Mouse (Mus musculus) lung, embryonic 15.5 days (tissue): ENCODE data around the gene Smc3. TPM values are rescaled to one million over a fixed set of nuclear protein-coding genes. Genes with fewer than 3 reads are reported as not detected.

Source experiments
- ATAC-seq: fragments of 200-750 bp; cut with Nextera tagmentation; 2 replicates; pipeline ENCODE4 v1.8.0; 2017; ENCODE audit warnings: moderate number of reproducible peaks, borderline replicate concordance; ENCODE audit not compliant: low FRiP score, low TSS enrichment; ENCODE audit errors: extremely low read depth
- H3K27ac ChIP-seq: fragments of 300-500 bp; sonication (generic); 2 replicates; pipeline ENCODE4 v1.5.1; 2015; ENCODE audit warnings: moderate library complexity, mild to moderate bottlenecking, inconsistent platforms
- H3K27me3 ChIP-seq: fragments of 300-500 bp; sonication (generic); 2 replicates; pipeline ENCODE4 v1.6.1; 2015; ENCODE audit warnings: inconsistent platforms
- H3K36me3 ChIP-seq: fragments of 300-500 bp; sonication (generic); 2 replicates; pipeline ENCODE4 v1.6.1; 2015; ENCODE audit warnings: inconsistent platforms
- H3K4me1 ChIP-seq: fragments of 300-500 bp; sonication (generic); 2 replicates; pipeline ENCODE4 v1.6.1; 2015; ENCODE audit warnings: inconsistent platforms
- H3K4me2 ChIP-seq: fragments of 300-500 bp; sonication (generic); 2 replicates; pipeline ENCODE4 v1.6.1; 2015; ENCODE audit warnings: inconsistent platforms, mild to moderate bottlenecking, moderate library complexity
- H3K4me3 ChIP-seq: fragments of 300-500 bp; sonication (generic); 2 replicates; pipeline ENCODE4 v1.5.1; 2015; ENCODE audit warnings: mild to moderate bottlenecking, inconsistent platforms
- H3K9ac ChIP-seq: fragments of 300-500 bp; sonication (generic); 2 replicates; pipeline ENCODE4 v1.6.1; 2015; ENCODE audit warnings: inconsistent platforms
- H3K9me3 ChIP-seq: fragments of 300-500 bp; sonication (generic); 2 replicates; pipeline ENCODE4 v1.6.1; 2016; ENCODE audit warnings: inconsistent platforms
- WGBS: fragments of 180-500 bp; shearing (Covaris S2); methylation state at CpG from one replicate; pipeline ENCODE4 v1.1.7; 2015; 5-methylcytosine and 5-hydroxymethylcytosine counted together
- polyA plus RNA-seq: library from polyadenylated mRNA; unstranded; fragments of >200 nt; fragmentation: Nextera tagmentation; extraction: Ambion mirVana; gene quantifications from 2 replicates; pipeline ENCODE4 v1.2.1, GENCODE M21; 2015

The Smc3 gene
- 68.1 and 72.2 TPM in 2 replicates for polyA plus RNA-seq

DNA sequence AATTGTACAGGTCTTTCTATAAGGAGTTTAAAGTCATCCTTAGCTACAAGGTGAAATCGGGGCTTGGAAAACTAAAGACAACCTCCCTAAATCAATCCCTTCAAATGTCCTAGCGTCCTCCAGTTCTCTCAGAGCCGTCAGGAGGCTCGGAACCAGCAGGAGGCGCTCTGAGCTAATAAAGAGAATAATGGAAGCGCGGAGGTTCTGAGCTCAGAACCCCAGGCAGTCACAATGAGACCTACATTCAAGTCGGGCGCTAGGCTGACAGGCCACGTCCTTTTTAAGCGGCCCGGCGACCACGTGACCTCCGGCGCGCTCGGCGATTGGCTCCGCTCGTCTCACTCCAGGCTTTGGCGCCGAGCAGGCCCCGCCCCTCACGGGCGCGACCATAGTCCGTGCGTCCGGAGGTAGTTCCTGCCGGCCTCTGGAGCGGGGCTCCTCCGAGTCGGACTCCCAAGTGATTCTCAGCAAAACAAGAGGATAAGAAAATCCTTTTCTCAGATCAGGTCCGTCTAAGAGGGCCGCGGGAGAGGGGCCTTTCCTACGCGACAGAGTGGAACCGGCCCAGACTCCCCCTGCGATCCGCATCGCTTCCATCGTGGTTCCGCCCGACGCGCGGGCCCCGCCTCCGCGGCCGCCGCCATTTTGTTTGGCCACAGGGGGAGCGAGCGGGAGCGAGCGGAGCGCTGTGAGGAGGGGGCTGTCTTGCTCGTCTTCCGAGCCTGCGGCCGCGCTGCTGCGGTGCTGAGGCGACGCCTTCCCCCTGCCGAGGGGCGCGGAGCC, at the start of gene Smc3:
Gene Smc3 (plus strand): TSS at position 642 of the 783 bp plus-strand sequence.
- Histone ChIP-seq H3K27me3 (no peaks in the 10 kb centered on the region), H3K9ac (peak within 1 kb of the TSS; percentile 91), H3K9me3 (no peaks in the 10 kb centered on the region), H3K27ac (peak within 1 kb of the TSS; percentile 93), H3K36me3 (peaks cover 6% of the 10 kb centered on the region), H3K4me3 (peak within 1 kb of the TSS; percentile 76), H3K4me1 (peaks cover 19% of the 10 kb centered on the region), H3K4me2 (peak within 1 kb of the TSS; percentile 77)
- ATAC-seq: peak; percentile 97
- under 1% methylated on average over 70 of the region's 70 CpGs for WGBS

DNA sequence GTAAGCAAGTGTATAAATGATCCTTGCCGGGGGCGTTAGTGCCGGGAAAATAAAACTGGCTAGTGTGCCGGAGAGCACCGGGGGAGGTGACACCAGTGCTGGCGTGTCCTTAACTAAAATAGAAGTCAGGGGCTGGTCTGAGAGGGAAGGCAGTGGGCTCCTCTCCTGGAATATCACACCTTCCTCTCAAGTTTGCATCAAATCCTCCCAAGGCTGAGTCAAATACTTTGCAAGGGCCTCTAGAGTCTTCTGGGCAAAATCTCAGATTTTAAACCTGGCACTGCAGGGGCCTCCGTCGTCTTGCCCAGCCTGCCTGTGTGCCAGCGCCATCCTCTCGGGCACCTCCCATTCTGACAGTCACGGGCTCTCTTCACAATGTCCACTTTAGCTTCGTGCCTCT, 49.2 kb upstream of the Smc3 start:
- 55% methylated on average over 12 of the region's 12 CpGs for WGBS
- Histone ChIP-seq H3K27ac (no peak overlapping the region), H3K4me2 (no peak overlapping the region), H3K4me3 (no peak overlapping the region), H3K27me3 (no peaks in the 10 kb centered on the region), H3K4me1 (peaks cover 9% of the 10 kb centered on the region; the same call in 1 of the 2 replicates), H3K9me3 (no peaks in the 10 kb centered on the region), H3K36me3 (no peaks in the 10 kb centered on the region), H3K9ac (no peak overlapping the region)
- ATAC-seq: no peak

DNA sequence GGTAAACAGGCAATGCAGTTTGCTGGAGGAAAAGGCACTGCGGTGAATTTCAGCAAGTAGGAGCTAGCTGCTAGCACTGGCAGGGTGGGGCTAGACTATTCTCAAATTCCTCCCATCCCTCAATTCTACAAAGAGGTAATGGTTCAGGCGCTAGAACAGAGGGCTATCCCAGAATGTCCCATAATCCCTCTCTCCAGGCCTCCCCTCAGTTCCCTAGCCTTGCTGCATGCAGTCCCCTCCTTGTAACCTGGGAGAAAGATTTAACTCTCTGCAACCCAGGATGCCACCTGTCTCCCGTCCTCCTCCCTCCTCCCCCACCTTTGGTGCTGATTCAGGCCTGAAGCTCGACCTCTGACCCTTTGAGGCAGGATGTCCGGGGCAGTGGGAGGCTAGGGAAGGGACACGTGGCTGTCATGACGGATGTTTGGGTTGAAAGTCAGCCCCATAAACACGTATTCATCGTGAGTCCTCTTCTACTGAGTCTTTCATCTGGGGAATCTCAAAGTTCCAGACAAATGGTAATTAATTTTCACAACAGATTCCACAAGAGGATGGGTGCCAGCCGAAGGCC, 47.9 kb upstream of the Smc3 start:
- Histone ChIP-seq H3K36me3 (no peaks in the 10 kb centered on the region), H3K9ac (no peak overlapping the region), H3K4me1 (peaks cover 12% of the 10 kb centered on the region), H3K4me2 (no peak overlapping the region), H3K9me3 (no peaks in the 10 kb centered on the region), H3K27ac (no peak overlapping the region), H3K4me3 (no peak overlapping the region), H3K27me3 (no peaks in the 10 kb centered on the region)
- ATAC-seq: no peak
- 30% methylated on average over 10 of the region's 10 CpGs for WGBS

DNA sequence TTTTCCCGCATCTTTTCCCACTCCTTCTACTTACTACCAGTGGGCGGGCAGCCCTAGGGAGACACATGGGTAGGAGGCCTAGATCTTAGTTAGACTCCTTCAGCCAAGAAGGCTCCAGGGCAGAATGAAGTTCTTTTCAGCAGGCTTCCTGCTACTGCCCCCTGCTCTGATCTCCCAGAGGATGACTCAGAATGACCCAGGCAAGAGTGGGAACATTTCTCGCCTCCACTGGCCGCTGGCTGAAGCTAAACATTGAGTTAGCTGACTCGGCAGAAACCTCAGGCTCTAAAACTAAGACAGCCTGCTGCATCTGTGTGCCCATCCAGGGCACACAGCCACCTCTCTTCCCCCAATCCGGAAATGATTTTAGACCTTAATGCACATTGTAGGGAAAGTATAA, 47.4 kb upstream of the Smc3 start:
- Histone ChIP-seq H3K36me3 (no peaks in the 10 kb centered on the region), H3K4me1 (peaks cover 15% of the 10 kb centered on the region), H3K27ac (no peak overlapping the region), H3K27me3 (no peaks in the 10 kb centered on the region), H3K4me2 (no peak overlapping the region), H3K4me3 (no peak overlapping the region), H3K9me3 (no peaks in the 10 kb centered on the region), H3K9ac (no peak overlapping the region)
- WGBS: 35% methylated on average over 6 of the region's 6 CpGs
- ATAC-seq: no peak

DNA sequence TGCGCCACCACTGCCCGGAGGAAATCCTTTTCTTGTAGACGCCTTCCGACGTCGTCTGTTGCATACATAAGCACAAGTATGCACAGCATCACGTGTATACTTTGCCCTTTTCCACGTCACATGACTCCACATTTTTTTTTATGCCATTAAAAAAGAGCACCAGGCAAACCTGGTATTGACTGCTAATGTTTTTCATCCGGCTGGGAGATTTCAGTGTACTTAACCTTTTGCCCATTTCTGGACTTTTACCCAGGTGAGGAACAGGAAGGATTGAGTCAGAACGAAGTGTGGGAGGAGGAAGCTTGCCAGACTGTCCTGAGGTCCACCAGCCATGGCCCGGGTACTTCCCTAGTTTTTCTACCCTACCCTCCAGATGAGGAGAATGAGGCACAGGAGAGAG, 45.8 kb upstream of the Smc3 start:
- no peaks in the 10 kb centered on the region for H3K27me3 ChIP-seq
- 80% methylated on average over 11 of the region's 11 CpGs for WGBS
- ATAC-seq: no peak
- H3K4me2 ChIP-seq: no peak overlapping the region
- H3K27ac ChIP-seq: no peak overlapping the region
- no peak overlapping the region for H3K4me3 ChIP-seq
- H3K9ac ChIP-seq: no peak overlapping the region
- no peaks in the 10 kb centered on the region for H3K9me3 ChIP-seq
- H3K36me3 ChIP-seq: no peaks in the 10 kb centered on the region
- H3K4me1 ChIP-seq: peaks cover 15% of the 10 kb centered on the region

DNA sequence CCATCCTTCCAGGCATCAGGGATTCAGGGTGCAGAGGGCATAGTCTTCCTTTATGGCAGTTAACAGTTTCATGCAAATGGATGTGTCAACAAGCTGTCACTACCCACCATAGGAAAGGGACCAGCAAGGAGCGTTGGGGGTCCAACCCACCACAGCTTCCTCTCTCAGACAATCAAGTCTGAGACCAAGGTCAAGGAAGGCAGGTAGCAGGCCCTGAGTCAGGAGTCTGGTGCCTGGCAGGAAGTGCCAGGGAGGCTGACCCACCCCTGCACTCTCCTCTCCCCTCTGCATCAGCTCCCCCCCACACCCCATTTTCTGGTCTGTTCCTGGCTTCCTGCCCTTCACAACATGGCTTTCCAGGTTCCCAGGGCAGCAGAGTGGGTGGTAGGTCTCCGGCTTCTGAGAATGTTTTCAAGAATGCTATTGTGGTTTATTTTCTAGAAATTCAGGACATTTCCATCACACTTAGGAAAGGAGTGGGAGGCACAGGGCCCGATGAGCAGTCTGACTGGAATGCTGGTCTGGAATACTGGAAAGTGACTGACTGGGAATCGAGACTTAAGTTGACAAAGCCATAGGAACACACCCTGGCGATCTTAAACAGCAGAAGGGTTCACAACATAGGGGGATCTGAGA, 45.1 kb upstream of the Smc3 start:
- H3K4me2 ChIP-seq: no peak overlapping the region
- H3K36me3 ChIP-seq: no peaks in the 10 kb centered on the region
- H3K9me3 ChIP-seq: no peaks in the 10 kb centered on the region
- no peak for ATAC-seq
- no peaks in the 10 kb centered on the region for H3K27me3 ChIP-seq
- 57% methylated on average over 5 of the region's 5 CpGs for WGBS
- no peak overlapping the region for H3K27ac ChIP-seq
- H3K4me1 ChIP-seq: peaks cover 15% of the 10 kb centered on the region
- no peak overlapping the region for H3K9ac ChIP-seq
- no peak overlapping the region for H3K4me3 ChIP-seq

DNA sequence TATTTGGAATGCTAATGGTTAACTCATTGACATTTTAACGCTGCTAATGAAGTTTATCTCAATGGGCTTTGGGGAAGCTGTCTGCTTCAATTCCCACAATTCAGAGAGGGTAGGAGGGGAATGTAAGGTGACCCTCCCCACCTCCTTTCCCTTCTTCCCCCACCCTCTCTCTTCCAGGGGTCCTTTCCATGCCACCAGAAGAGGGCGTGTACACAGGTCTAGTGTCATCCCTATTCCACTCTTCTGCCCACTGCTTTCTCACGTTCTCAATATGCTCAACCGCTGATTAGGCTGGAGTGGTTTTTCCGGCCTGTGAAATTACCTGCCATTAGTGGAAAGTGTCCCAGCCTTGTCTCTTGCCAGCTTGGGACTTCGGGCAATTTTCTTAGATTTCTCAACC, 43.4 kb upstream of the Smc3 start:
- Histone ChIP-seq H3K36me3 (no peaks in the 10 kb centered on the region), H3K4me3 (peak overlapping the region; percentile 13; the same call in 1 of the 2 replicates), H3K4me2 (peak overlapping the region; percentile 47), H3K9ac (no peak overlapping the region), H3K9me3 (no peaks in the 10 kb centered on the region), H3K4me1 (peaks cover 15% of the 10 kb centered on the region), H3K27me3 (no peaks in the 10 kb centered on the region), H3K27ac (no peak overlapping the region)
- 24% methylated on average over 6 of the region's 6 CpGs for WGBS
- no peak for ATAC-seq

DNA sequence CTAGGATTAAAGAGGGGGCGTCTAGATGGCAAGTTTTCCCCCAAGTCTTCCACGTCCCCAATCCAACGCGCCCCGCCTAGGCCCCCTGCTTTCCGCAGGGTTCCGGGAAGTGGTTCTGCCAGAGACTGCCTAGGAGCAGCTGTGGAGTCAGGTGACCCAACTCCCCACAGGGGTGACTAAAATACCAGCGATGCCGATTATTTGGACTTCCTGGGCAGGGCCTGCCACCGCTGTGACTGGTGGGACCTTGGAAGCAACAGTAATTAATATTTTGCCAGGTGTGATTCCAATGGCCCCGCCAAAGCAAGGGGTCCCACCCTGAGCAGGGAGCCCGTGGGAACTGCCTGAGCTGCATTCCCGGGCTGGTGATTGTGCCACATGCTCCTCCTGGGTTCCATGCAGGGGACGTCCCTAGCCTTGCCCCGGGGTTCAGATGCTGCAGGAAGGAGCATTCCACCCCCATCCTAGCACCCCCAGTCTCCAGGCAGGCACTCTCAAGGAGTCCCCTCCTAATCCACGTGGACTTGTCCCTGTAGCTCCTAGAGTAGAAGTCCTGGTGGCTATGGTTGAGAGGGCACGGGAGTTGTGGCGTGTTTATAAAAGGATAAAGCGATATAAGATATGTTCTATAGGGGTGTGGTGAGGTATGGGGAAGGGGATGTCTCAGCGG, 42.8 kb upstream of the Smc3 start:
- ATAC-seq: peak; percentile 64; the same call in 1 of the 2 replicates
- 26% methylated on average over 20 of the region's 20 CpGs for WGBS
- Histone ChIP-seq H3K4me3 (peak overlapping the region; percentile 13; the same call in 1 of the 2 replicates), H3K36me3 (no peaks in the 10 kb centered on the region), H3K4me1 (peaks cover 12% of the 10 kb centered on the region), H3K9ac (no peak overlapping the region), H3K27me3 (no peaks in the 10 kb centered on the region), H3K27ac (no peak overlapping the region), H3K9me3 (no peaks in the 10 kb centered on the region), H3K4me2 (peak overlapping the region; percentile 47)

DNA sequence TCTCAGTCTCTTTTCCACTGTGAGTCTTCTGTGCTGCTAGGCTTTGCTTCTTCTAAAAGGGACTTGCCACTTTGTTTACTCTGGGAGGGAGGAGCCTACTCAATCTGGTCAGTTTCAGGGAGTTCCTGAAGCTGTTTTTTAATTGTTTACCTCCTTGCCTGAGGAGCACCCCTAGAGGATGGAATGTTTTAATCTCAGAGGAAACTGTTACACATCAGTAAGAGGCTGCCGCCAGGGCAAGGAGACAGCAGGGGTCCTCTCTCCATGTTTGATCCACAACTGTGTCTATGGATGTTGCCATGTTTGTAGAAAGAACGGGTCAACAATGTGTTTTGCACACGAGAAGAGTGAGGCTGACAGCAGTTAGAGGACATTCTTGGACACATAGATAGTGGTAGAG, 39.8 kb upstream of the Smc3 start:
- Histone ChIP-seq H3K4me3 (no peak overlapping the region), H3K4me2 (no peak overlapping the region), H3K36me3 (no peaks in the 10 kb centered on the region), H3K9ac (no peak overlapping the region), H3K9me3 (no peaks in the 10 kb centered on the region), H3K27me3 (no peaks in the 10 kb centered on the region), H3K4me1 (peaks cover 6% of the 10 kb centered on the region), H3K27ac (no peak overlapping the region)
- no peak for ATAC-seq
- 80% methylated on average over 3 of the region's 3 CpGs for WGBS

DNA sequence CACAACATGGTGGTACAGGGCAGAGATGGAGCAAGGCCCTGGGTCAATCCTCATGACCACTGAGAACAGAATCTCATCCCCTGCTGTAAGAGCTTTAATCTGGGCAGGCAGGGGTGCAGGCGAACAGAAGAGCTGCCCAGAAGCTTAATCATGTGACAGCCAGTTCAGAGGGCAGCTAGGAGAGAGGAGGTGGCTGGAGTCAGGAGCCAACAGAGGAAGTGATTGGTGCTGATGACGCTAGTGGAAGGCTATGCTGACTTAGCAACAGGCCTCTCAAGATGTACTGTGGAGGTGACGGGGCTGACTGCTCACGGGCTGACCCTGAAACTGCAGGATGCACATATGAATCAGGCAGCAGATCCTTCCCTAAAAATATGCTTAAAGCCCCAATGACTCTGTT, 36.0 kb upstream of the Smc3 start:
- no peak overlapping the region for H3K9ac ChIP-seq
- no peak overlapping the region for H3K4me3 ChIP-seq
- no peak for ATAC-seq
- 35% methylated on average over 4 of the region's 4 CpGs for WGBS
- H3K36me3 ChIP-seq: no peaks in the 10 kb centered on the region
- no peak overlapping the region for H3K4me2 ChIP-seq
- H3K4me1 ChIP-seq: no peaks in the 10 kb centered on the region
- H3K9me3 ChIP-seq: no peaks in the 10 kb centered on the region
- no peaks in the 10 kb centered on the region for H3K27me3 ChIP-seq
- H3K27ac ChIP-seq: no peak overlapping the region

DNA sequence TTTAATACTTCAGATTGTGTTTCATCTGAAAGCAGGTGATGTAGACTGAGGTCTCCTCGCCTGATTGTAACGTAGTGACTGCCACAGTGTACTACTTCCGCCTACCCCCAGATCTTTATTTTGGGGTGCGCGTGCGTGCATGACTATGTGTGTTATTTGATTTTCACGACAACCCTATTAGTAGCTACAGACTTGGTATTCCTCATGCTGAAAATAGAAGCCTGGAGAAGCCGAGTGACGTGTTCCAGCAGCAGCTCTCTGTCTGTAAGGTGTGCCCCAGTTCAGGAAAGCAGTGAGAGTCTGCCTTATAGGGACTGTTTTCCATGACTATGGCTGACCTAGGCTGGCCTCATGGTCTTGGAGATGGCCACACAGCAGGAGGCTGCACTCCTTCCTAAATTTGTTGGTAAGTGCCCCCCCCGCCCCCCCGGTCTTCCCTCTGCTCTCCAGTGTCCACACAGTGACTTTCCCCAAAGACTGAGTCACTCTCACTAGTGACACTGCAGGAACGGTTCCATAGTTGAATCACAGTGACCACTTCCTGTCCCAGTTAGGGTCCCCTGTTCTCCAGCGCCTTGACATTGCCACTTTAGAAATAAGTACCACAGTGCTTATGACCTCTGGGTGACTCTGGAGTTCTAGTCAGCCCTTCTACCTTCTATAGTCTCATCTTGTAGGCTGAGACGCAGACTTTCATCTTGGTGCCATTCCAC, 34.5 kb upstream of the Smc3 start:
- no peaks in the 10 kb centered on the region for H3K27me3 ChIP-seq
- no peaks in the 10 kb centered on the region for H3K9me3 ChIP-seq
- 88% methylated on average over 14 of the region's 14 CpGs for WGBS
- no peak overlapping the region for H3K27ac ChIP-seq
- H3K9ac ChIP-seq: no peak overlapping the region
- no peak overlapping the region for H3K4me3 ChIP-seq
- no peaks in the 10 kb centered on the region for H3K36me3 ChIP-seq
- H3K4me1 ChIP-seq: no peaks in the 10 kb centered on the region
- no peak for ATAC-seq
- no peak overlapping the region for H3K4me2 ChIP-seq
